Mouse (Mus musculus) liver, embryonic 15.5 days (tissue): ENCODE measurements around the gene Srms. TPM values are rescaled to one million over a fixed set of nuclear protein-coding genes. Genes with fewer than 3 reads are reported as not detected.

Experiments used
- ATAC-seq: fragments of 200-750 bp; cut with Nextera tagmentation; 2 replicates; pipeline ENCODE4 v1.8.0; 2017; ENCODE audit warnings: moderate number of reproducible peaks, mild to moderate bottlenecking, moderate library complexity; ENCODE audit not compliant: insufficient read depth
- H3K27ac ChIP-seq: fragments of 300-500 bp; sonication (generic); replicated peaks from 2 replicates; pipeline ENCODE4 v1.5.1; 2015; ENCODE audit warnings: mild to moderate bottlenecking, inconsistent platforms
- H3K27me3 ChIP-seq: fragments of 300-500 bp; sonication (generic); 2 replicates; pipeline ENCODE4 v1.6.1; 2015; ENCODE audit warnings: mild to moderate bottlenecking, inconsistent platforms
- H3K36me3 ChIP-seq: fragments of 300-500 bp; sonication (generic); replicated peaks from 2 replicates; pipeline ENCODE4 v1.6.1; 2015; ENCODE audit warnings: moderate library complexity, mild to moderate bottlenecking, inconsistent platforms
- H3K4me1 ChIP-seq: fragments of 300-500 bp; sonication (generic); replicated peaks from 2 replicates; pipeline ENCODE4 v1.6.1; 2015; ENCODE audit warnings: inconsistent platforms
- H3K4me2 ChIP-seq: fragments of 300-500 bp; sonication (generic); 2 replicates; pipeline ENCODE4 v1.6.1; 2015; ENCODE audit warnings: moderate library complexity, mild to moderate bottlenecking, inconsistent platforms
- H3K4me3 ChIP-seq: fragments of 300-500 bp; sonication (generic); replicated peaks from 2 replicates; pipeline ENCODE4 v1.5.1; 2015; ENCODE audit warnings: mild to moderate bottlenecking, inconsistent platforms
- H3K9ac ChIP-seq: fragments of 300-500 bp; sonication (generic); 2 replicates; pipeline ENCODE4 v1.6.1; 2015; ENCODE audit warnings: moderate library complexity, mild to moderate bottlenecking, inconsistent platforms
- H3K9me3 ChIP-seq: fragments of 300-500 bp; sonication (generic); replicated peaks from 2 replicates; pipeline ENCODE4 v1.6.1; 2016; ENCODE audit warnings: inconsistent platforms
- WGBS: fragments of 180-500 bp; shearing (Covaris S2); methylation state at CpG from one replicate; pipeline ENCODE4 v1.1.7; 2015; ENCODE audit warnings: mixed read lengths; ENCODE audit not compliant: insufficient replicate concordance; 5-methylcytosine and 5-hydroxymethylcytosine counted together
- polyA plus RNA-seq: library from polyadenylated mRNA; unstranded; fragments of >200 nt; fragmentation: Nextera tagmentation; extraction: Ambion mirVana; gene quantifications from 2 replicates; pipeline ENCODE4 v1.2.1, GENCODE M21; 2015

Gene Srms
- polyA plus RNA-seq, 1 experiment from 2014 or later, result 0.32 TPM

- 2% methylated on average over 2 of the region's 2 CpGs for WGBS
- H3K4me2 ChIP-seq, result no peak overlapping the region
- no peak for ATAC-seq
- no peak overlapping the region for H3K4me3 ChIP-seq
- H3K36me3 ChIP-seq, result no peaks in the 10 kb centered on the region
- H3K27me3 ChIP-seq, result peaks cover 59% of the 10 kb centered on the region
- no peak overlapping the region for H3K27ac ChIP-seq
- H3K9me3 ChIP-seq, result no peaks in the 10 kb centered on the region
- H3K4me1 ChIP-seq, result no peaks in the 10 kb centered on the region
- no peak overlapping the region for H3K9ac ChIP-seq
These were observed 53.2 kb downstream of the Srms start for GRCm38 (mm10) chr2:181159771-181160170.

GRCm38 (mm10) chr2:181159091-181159514 lies 53.9 kb downstream of the Srms start:
- Histone ChIP-seq H3K27me3 (peaks cover 56% of the 10 kb centered on the region), H3K9me3 (no peaks in the 10 kb centered on the region), H3K4me1 (no peaks in the 10 kb centered on the region), H3K27ac (no peak overlapping the region), H3K36me3 (no peaks in the 10 kb centered on the region), H3K4me3 (no peak overlapping the region), H3K9ac (no peak overlapping the region), H3K4me2 (no peak overlapping the region)
- no peak for ATAC-seq
- 40% methylated on average over 7 of the region's 7 CpGs for WGBS

- no peaks in the 10 kb centered on the region for H3K4me1 ChIP-seq
- H3K27ac ChIP-seq, result no peak overlapping the region
- no peaks in the 10 kb centered on the region for H3K9me3 ChIP-seq
- no peak overlapping the region for H3K4me3 ChIP-seq
- no peaks in the 10 kb centered on the region for H3K36me3 ChIP-seq
- WGBS, result 63% methylated on average over 2 of the region's 2 CpGs
- H3K4me2 ChIP-seq, result no peak overlapping the region
- H3K27me3 ChIP-seq, result peaks cover 57% of the 10 kb centered on the region
- no peak for ATAC-seq
- no peak overlapping the region for H3K9ac ChIP-seq
These were observed 54.5 kb downstream of the Srms start for GRCm38 (mm10) chr2:181158471-181158870.

GRCm38 (mm10) chr2:181157716-181158302 lies 55.2 kb downstream of the Srms start:
- Histone ChIP-seq H3K4me3 (no peak overlapping the region), H3K4me2 (no peak overlapping the region), H3K9ac (no peak overlapping the region), H3K9me3 (no peaks in the 10 kb centered on the region), H3K36me3 (no peaks in the 10 kb centered on the region), H3K4me1 (no peaks in the 10 kb centered on the region), H3K27me3 (peaks cover 64% of the 10 kb centered on the region), H3K27ac (no peak overlapping the region)
- 40% methylated on average over 6 of the region's 6 CpGs for WGBS
- no peak for ATAC-seq

GRCm38 (mm10) chr2:181157180-181157579 lies 55.8 kb downstream of the Srms start:
- Histone ChIP-seq H3K27ac (no peak overlapping the region), H3K4me1 (no peaks in the 10 kb centered on the region), H3K4me3 (no peak overlapping the region), H3K27me3 (peaks cover 68% of the 10 kb centered on the region), H3K36me3 (no peaks in the 10 kb centered on the region), H3K9me3 (no peaks in the 10 kb centered on the region), H3K9ac (no peak overlapping the region), H3K4me2 (no peak overlapping the region)
- ATAC-seq, result no peak
- WGBS, result 50% methylated on average over 4 of the region's 4 CpGs

- Histone ChIP-seq H3K27ac (no peak within 1 kb of the TSS), H3K9ac (no peak within 1 kb of the TSS), H3K4me3 (no peak within 1 kb of the TSS), H3K4me2 (no peak within 1 kb of the TSS), H3K9me3 (no peaks in the 10 kb centered on the region), H3K4me1 (no peaks in the 10 kb centered on the region), H3K36me3 (no peaks in the 10 kb centered on the region), H3K27me3 (peaks cover 74% of the 10 kb centered on the region)
- no peak for ATAC-seq
- WGBS, result 5% methylated on average over 55 of the region's 55 CpGs
These were observed 56.5 kb downstream of the Srms start, which contains the start of gene Eef1a2 for GRCm38 (mm10) chr2:181156248-181157121. Eef1a2 (minus strand) TSS chr2:181157014.

GRCm38 (mm10) chr2:181155801-181156200 lies 57.2 kb downstream of the Srms start:
- Histone ChIP-seq H3K9ac (no peak overlapping the region), H3K27me3 (peaks cover 80% of the 10 kb centered on the region), H3K4me1 (no peaks in the 10 kb centered on the region), H3K9me3 (no peaks in the 10 kb centered on the region), H3K4me3 (no peak overlapping the region), H3K27ac (no peak overlapping the region), H3K36me3 (no peaks in the 10 kb centered on the region), H3K4me2 (no peak overlapping the region)
- no peak for ATAC-seq
- 50% methylated on average over 4 of the region's 4 CpGs for WGBS

Other genes with a start within 250 kb of the Srms start
- 32.0 and 35.1 TPM in 2 replicates for gene Arfgap1, start 246.0 kb downstream of the Srms start, polyA plus RNA-seq
- 0.07 TPM in 1 of 2 replicates, not detected in the other for gene Col20a1, start 226.7 kb downstream of the Srms start, polyA plus RNA-seq
- gene Chrna4, start 169.6 kb downstream of the Srms start, polyA plus RNA-seq, result 0.94 and 1.1 TPM in 2 replicates
- gene Kcnq2, start 77.9 kb downstream of the Srms start, polyA plus RNA-seq, result 0.18 and 0.28 TPM in 2 replicates
- gene Eef1a2, start 56.2 kb downstream of the Srms start, polyA plus RNA-seq, result not detected in 2 replicates
- 95.8 and 96.4 TPM in 2 replicates for gene Ppdpf, start 25.9 kb downstream of the Srms start, polyA plus RNA-seq
- 0.14 and 0.21 TPM in 2 replicates for gene Ptk6, start 10.4 kb downstream of the Srms start, polyA plus RNA-seq
- 0.17 and 0.26 TPM in 2 replicates for gene Fndc11, start 6.8 kb upstream of the Srms start, polyA plus RNA-seq
- gene Helz2, start 28.8 kb upstream of the Srms start, polyA plus RNA-seq, result 2.3 and 2.6 TPM in 2 replicates
- gene Gmeb2, start 74.8 kb upstream of the Srms start, polyA plus RNA-seq, result 9.6 and 10.8 TPM in 2 replicates
- gene Stmn3, start 101.3 kb upstream of the Srms start, polyA plus RNA-seq, result 0.30 and 0.39 TPM in 2 replicates
- 22.9 and 24.7 TPM in 2 replicates for gene Rtel1, start 106.6 kb upstream of the Srms start, polyA plus RNA-seq
- 12.0 and 12.1 TPM in 2 replicates for gene Zgpat, start 151.7 kb upstream of the Srms start, polyA plus RNA-seq
- gene Arfrp1, start 152.2 kb upstream of the Srms start, polyA plus RNA-seq, result 21.1 and 23.2 TPM in 2 replicates
- gene Lime1, start 166.9 kb upstream of the Srms start, polyA plus RNA-seq, result 6.2 and 7.4 TPM in 2 replicates
- gene Zbtb46, start 246.2 kb upstream of the Srms start, polyA plus RNA-seq, result 7.9 and 8.7 TPM in 2 replicates